Mouse (Mus musculus) cerebellum, adult 8-10 months (tissue): ENCODE measurements around the gene Hcrtr2.

ENCODE experiments used
- DNase-seq: peaks from one replicate; pipeline ENCODE4 v3.0.0; 2022

Hcrtr2 gene

DNA sequence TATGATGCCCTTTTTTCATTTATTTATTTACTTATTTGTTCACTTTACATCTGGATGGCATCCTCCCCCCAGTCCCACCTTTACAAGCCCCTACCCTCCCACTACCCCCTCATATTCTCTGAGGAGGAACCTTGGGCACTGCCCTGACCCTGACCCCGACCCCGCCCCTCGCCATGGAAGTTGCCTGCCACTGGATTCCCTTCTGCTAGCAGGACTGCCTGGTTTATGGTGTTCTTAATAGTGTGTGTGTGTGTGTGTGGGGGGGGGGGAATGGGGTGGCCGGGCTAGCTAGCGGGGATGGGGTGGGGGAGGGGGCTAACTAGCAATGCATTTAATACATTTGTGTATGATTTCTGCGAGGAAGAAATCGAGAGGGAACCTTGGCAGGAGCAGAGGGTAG, 88.8 kb downstream of the Hcrtr2 start:
- no peak for DNase-seq

- no peak for DNase-seq
Observed at GRCm38 (mm10) chr9:76230400-76230799, 93.3 kb downstream of the Hcrtr2 start.

- DNase-seq: peak; percentile 7
Observed at GRCm38 (mm10) chr9:76217178-76217975, 106.3 kb downstream of the Hcrtr2 start.

DNA sequence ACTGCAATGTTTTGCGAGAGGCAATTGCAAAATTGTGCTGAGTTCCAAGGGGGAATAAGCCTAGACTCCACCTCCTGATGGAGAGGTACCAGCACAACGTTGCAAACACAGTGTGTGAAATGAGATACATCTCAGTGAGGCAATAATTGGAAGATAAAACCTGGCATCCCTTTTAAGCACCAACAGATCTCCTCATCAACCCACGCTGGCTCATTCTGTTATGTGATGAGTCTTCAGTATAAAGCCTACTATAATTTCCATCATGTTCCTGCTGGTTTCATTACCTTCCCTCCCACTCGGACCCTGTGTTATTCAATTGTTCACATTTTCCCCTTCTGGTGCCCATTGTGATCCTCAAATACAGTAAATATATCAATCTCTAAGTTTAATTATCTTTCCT, 109.0 kb downstream of the Hcrtr2 start:
- no peak for DNase-seq

- no peak for DNase-seq
Observed at GRCm38 (mm10) chr9:76213557-76213956, 110.1 kb downstream of the Hcrtr2 start, which contains the start of gene Gfral. Gene Gfral (minus strand): TSS chr9:76213657.

DNA sequence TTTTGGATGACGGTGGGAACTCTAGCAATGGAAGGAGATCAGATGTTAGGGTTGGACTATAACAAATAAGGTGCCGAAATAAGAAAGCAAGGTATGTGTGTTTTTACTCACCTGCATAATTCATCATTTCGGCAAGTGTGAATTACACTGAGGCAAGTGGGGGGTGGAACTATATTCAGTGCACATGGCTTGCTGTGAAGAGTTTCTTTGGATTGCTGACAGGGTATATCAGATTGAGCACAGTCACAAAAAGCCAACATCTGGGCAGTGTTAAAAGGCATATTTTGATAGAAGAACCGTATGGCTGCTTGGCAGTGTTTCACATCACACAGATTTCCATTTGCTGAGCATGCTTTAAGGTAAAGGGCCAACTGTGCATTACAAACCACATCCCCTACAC, 126.7 kb downstream of the Hcrtr2 start:
- no peak for DNase-seq

GRCm38 (mm10) chr9:76179221-76179620, 144.4 kb downstream of the Hcrtr2 start:
- no peak for DNase-seq
